Mouse (Mus musculus): ENCODE data around the gene Tmppe.

DNA sequence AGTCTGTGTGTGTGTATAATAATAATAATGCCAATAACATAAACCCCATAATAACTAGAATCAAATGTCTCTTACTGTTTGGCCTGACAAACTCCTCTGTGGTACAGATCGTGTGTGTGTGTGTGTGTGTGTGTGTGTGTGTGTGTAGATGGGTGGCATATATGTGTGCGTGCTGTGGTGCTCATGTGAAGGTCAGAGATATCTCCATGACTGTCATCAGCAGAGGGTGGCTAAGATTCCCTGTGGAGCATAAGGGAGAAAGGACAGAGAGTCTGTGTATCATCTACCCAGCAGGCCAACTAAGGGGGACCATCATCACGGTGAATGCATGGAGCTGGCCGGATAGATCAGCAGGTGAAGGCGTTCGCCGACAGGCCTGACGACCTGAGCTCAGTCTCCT lies 46.0 kb downstream of the Tmppe start:
- TF ChIP-seq POLR2A (IDR thresholded peaks at IDR 0.05; ENCODE audit: extremely low read depth, insufficient read depth, low read length): no peak
- no peak for TF ChIP-seq CTCF (IDR thresholded peaks at IDR 0.05; ENCODE audit: low read depth, low read length)

All from liver, adult 2 months (tissue).